Mouse (Mus musculus) neural tube, embryonic 11.5 days (tissue): ENCODE data around the gene Tecpr2. TPM values are rescaled to one million over a fixed set of nuclear protein-coding genes. Genes with fewer than 3 reads are reported as not detected.

ENCODE experiments used
- ATAC-seq: fragments of 200-750 bp; cut with Nextera tagmentation; 2 replicates; pipeline ENCODE4 v1.8.0; 2017; ENCODE audit warnings: moderate number of reproducible peaks, mild to moderate bottlenecking, moderate TSS enrichment, moderate library complexity; ENCODE audit not compliant: insufficient read depth, low FRiP score, low TSS enrichment
- DNase-seq: peaks from one replicate; pipeline ENCODE4 v3.0.0-alpha.2; 2015; ENCODE audit warnings: low spot score
- H3K27ac ChIP-seq: fragments of 300-500 bp; sonication (generic); 2 replicates; pipeline ENCODE4 v1.5.1; 2014; ENCODE audit warnings: low read depth, mild to moderate bottlenecking, low read length
- H3K27me3 ChIP-seq: fragments of 300-500 bp; sonication (generic); 2 replicates; pipeline ENCODE4 v1.6.1; 2014; ENCODE audit warnings: mild to moderate bottlenecking, low read length, mixed read lengths; ENCODE audit not compliant: control insufficient read depth, insufficient read depth
- H3K36me3 ChIP-seq: fragments of 300-500 bp; sonication (generic); 2 replicates; pipeline ENCODE4 v1.6.1; 2014; ENCODE audit warnings: mild to moderate bottlenecking, low read length, moderate library complexity, mixed read lengths; ENCODE audit not compliant: control insufficient read depth, insufficient read depth
- H3K4me1 ChIP-seq: fragments of 300-500 bp; sonication (generic); 2 replicates; pipeline ENCODE4 v1.6.1; 2014; ENCODE audit warnings: low read length, mixed read lengths; ENCODE audit not compliant: control insufficient read depth, insufficient read depth
- H3K4me2 ChIP-seq: fragments of 300-500 bp; sonication (generic); 2 replicates; pipeline ENCODE4 v1.6.1; 2014; ENCODE audit warnings: low read depth, mild to moderate bottlenecking, moderate library complexity
- H3K4me3 ChIP-seq: fragments of 300-500 bp; sonication (generic); 2 replicates; pipeline ENCODE4 v1.5.1; 2014; ENCODE audit warnings: low read depth, low read length
- H3K9ac ChIP-seq: fragments of 300-500 bp; sonication (generic); 2 replicates; pipeline ENCODE4 v1.6.1; 2014; ENCODE audit warnings: mild to moderate bottlenecking, low read length
- H3K9me3 ChIP-seq: fragments of 300-500 bp; sonication (generic); 2 replicates; pipeline ENCODE4 v1.6.1; 2016; ENCODE audit warnings: low read length; ENCODE audit not compliant: control insufficient read depth
- WGBS: fragments of 180-500 bp; shearing (Covaris S2); extraction: QIAGEN DNeasy Blood & Tissue Kit; methylation state at CpG from one replicate; pipeline ENCODE4 v1.1.7; 2014; 5-methylcytosine and 5-hydroxymethylcytosine counted together
- polyA plus RNA-seq: library from polyadenylated mRNA; unstranded; fragments of >200 nt; fragmentation: Nextera tagmentation; extraction: Ambion mirVana; gene quantifications from 2 replicates; pipeline ENCODE4 v1.2.1, GENCODE M21; 2014

Tecpr2 gene
- polyA plus RNA-seq, 1 experiment from 2014 or later, result 6.1 TPM

DNA sequence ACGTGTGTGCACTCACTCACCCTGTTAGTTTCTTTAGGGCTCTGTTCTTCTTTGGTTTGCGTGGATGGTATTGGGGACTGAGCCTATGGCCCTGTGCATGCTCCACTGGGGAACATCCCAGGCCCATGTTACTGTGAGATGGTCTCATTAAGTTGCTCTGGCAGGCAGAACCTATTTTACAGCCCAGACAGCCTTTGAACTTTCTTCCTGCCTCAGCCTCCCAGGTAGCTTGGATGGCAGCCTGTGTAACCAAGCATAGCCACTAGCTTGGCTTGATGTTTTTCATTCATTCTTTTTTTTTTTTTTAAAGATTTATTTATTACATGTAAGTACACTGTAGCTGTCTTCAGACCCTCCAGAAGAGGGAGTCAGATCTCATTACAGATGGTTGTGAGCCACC, 3.8 kb upstream of the Tecpr2 start:
- no peak for ATAC-seq
- Histone ChIP-seq H3K36me3 (no peaks in the 10 kb centered on the region; the same call in 1 of the 2 replicates), H3K9me3 (no peaks in the 10 kb centered on the region), H3K27me3 (no peaks in the 10 kb centered on the region), H3K4me2 (no peak overlapping the region), H3K9ac (no peak overlapping the region), H3K4me1 (peaks cover 11% of the 10 kb centered on the region), H3K4me3 (no peak overlapping the region), H3K27ac (no peak overlapping the region)
- 93% methylated on average over 2 of the region's 2 CpGs for WGBS
- DNase-seq, result no peak

DNA sequence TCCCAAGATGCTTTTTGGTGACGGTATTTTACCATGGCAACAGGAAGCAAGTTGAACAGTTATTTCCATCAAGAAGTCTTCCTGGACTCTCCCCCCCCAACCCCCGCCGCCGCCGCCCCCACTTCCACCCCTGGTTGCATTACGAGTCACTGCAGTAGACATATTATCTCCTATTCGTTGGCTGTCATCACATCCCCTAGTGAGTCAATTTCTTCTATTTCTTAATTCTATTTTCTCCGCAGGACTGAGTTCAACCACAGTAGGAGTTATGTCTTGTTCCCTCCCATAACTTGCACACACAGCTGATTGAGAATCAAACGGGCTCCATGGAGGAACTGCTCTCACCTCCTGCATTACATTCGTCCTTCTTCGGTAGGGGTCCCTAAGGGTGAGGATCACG, 958 bp upstream of the Tecpr2 start:
- Histone ChIP-seq H3K9me3 (no peaks in the 10 kb centered on the region), H3K4me2 (peak overlapping the region; percentile 90), H3K4me3 (peak overlapping the region; percentile 83), H3K27ac (no peak overlapping the region), H3K27me3 (no peaks in the 10 kb centered on the region), H3K36me3 (no peaks in the 10 kb centered on the region), H3K4me1 (peaks cover 11% of the 10 kb centered on the region), H3K9ac (peak overlapping the region; percentile 76)
- ATAC-seq (no peak), DNase-seq (no peak)
- WGBS, result 49% methylated on average over 12 of the region's 12 CpGs

DNA sequence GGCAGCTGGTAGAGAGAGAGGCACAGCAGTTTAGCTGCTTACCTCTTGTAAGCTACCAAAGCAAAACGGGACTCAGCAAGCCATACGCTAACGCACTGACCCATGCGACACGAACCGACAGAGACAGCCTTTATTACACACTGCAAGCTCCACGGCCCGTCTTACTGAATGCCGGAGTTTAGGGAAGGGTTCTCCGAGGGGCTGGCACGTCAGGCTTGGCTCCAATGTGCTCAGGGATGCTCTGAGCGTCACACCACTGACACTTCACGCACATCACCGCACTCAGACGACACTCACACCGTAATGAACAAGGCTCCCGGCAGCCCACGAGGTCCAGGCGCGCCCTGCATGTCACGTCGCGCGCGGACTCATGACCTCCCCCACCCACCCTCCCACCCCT, 458 bp upstream of the Tecpr2 start:
- DNase-seq (no peak), ATAC-seq (no peak; the same call in 1 of the 2 replicates)
- Histone ChIP-seq H3K9ac (peak overlapping the region; percentile 76), H3K27me3 (no peaks in the 10 kb centered on the region), H3K4me3 (peak overlapping the region; percentile 83), H3K9me3 (no peaks in the 10 kb centered on the region), H3K4me2 (peak overlapping the region; percentile 90), H3K36me3 (no peaks in the 10 kb centered on the region), H3K4me1 (peaks cover 11% of the 10 kb centered on the region), H3K27ac (no peak overlapping the region)
- WGBS, result under 1% methylated on average over 25 of the region's 25 CpGs

DNA sequence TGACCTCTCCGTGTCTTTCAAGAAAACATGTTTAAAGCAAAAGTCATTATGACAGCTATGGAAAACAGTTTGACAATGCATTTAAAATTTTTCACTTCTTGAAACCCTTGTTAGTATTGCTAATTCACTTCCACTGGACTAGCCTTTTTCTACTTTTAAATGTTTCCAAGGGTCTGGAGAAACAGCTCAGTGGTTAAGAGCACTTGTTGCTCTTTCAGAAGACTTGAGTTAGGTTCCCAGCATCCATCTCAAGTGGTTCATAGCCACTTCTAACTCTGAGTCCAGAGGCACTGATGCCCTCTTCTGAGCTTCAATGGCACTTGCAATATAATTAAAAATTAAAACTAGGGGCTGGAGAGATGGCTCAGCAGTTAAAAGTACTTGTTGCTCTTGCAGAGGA, 2.8 kb downstream of the Tecpr2 start:
- H3K27me3 ChIP-seq, result no peaks in the 10 kb centered on the region
- H3K4me3 ChIP-seq, result no peak overlapping the region
- no peak for ATAC-seq
- 92% methylated on average over 1 of the region's 1 CpGs for WGBS
- no peak overlapping the region for H3K9ac ChIP-seq
- H3K36me3 ChIP-seq, result no peaks in the 10 kb centered on the region
- H3K27ac ChIP-seq, result no peak overlapping the region
- peaks cover 11% of the 10 kb centered on the region for H3K4me1 ChIP-seq
- H3K4me2 ChIP-seq, result no peak overlapping the region
- no peaks in the 10 kb centered on the region for H3K9me3 ChIP-seq
- DNase-seq, result no peak

DNA sequence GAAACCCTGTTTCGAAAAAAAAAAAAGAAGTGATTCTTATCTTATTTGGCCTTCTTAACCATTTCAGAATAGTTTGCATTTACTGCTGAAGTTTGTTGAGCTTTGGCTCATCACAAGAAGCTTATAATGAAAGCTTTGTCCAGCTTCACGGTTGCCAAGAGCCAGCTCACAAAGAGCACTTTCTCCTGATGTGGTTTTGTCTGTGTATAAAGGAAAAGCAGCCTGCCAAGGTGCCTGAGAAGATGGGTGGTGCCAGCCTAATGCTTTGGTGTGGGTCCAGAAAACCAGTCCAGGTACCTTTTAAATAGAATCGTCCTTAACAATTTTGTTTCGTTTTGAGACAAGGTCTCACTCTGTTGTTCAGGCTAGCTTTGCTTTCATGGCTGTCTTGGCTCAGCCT, 13.0 kb downstream of the Tecpr2 start:
- ATAC-seq (no peak), DNase-seq (no peak)
- Histone ChIP-seq H3K36me3 (no peaks in the 10 kb centered on the region), H3K27me3 (no peaks in the 10 kb centered on the region), H3K9me3 (no peaks in the 10 kb centered on the region), H3K4me3 (no peak overlapping the region), H3K9ac (no peak overlapping the region), H3K4me1 (no peaks in the 10 kb centered on the region), H3K27ac (no peak overlapping the region), H3K4me2 (no peak overlapping the region)
- WGBS, result 84% methylated on average over 4 of the region's 4 CpGs

DNA sequence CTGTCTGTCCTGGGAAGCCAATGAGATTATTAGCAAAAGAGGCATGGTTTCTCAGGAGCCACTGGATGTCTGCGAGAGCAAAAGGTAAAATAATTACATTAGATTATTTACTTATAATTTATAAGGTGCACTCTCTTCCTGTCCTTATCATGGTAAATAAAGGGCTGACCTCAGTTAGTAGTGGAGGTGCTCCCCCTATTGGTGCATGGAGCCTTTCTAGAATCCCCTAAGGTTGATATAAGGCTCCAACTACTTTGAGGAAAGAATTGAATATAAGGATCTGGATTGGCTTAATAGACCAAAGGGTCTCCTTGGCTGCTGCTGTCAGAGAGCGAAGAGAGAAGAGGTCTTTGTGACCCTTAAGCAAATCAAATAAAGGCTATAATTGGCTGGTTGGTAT, 14.5 kb downstream of the Tecpr2 start:
- no peak for DNase-seq
- no peak for ATAC-seq
- H3K27ac ChIP-seq, result no peak overlapping the region
- no peak overlapping the region for H3K4me2 ChIP-seq
- H3K4me1 ChIP-seq, result no peaks in the 10 kb centered on the region
- WGBS, result 91% methylated on average over 2 of the region's 2 CpGs
- no peak overlapping the region for H3K4me3 ChIP-seq
- H3K9me3 ChIP-seq, result no peaks in the 10 kb centered on the region
- H3K9ac ChIP-seq, result no peak overlapping the region
- H3K36me3 ChIP-seq, result no peaks in the 10 kb centered on the region
- H3K27me3 ChIP-seq, result no peaks in the 10 kb centered on the region

DNA sequence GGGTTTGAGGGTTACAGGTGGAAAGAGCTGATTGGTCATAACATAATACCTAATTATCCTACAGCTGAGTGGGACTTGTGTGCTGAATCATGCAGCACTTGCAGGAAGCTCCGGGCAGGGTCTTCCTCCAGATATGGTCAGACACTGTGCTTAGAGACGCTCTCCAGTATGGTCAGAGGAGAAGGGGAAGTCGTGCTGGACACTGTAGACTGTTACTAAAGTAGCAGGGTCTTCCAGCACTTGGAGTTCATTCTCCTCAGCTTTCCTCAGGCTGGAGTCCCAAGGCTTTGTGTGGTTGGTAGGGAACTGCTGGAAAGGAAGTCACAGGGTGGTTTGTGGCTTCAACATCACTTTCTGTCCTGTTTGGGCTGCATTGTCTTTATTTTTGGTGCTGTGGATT, 18.8 kb downstream of the Tecpr2 start:
- H3K4me1 ChIP-seq, result no peaks in the 10 kb centered on the region
- no peak overlapping the region for H3K4me3 ChIP-seq
- H3K4me2 ChIP-seq, result no peak overlapping the region
- WGBS, result 85% methylated on average over 3 of the region's 3 CpGs
- H3K36me3 ChIP-seq, result no peaks in the 10 kb centered on the region
- H3K27me3 ChIP-seq, result no peaks in the 10 kb centered on the region
- no peak for DNase-seq
- no peak for ATAC-seq
- no peak overlapping the region for H3K27ac ChIP-seq
- no peak overlapping the region for H3K9ac ChIP-seq
- no peaks in the 10 kb centered on the region for H3K9me3 ChIP-seq

DNA sequence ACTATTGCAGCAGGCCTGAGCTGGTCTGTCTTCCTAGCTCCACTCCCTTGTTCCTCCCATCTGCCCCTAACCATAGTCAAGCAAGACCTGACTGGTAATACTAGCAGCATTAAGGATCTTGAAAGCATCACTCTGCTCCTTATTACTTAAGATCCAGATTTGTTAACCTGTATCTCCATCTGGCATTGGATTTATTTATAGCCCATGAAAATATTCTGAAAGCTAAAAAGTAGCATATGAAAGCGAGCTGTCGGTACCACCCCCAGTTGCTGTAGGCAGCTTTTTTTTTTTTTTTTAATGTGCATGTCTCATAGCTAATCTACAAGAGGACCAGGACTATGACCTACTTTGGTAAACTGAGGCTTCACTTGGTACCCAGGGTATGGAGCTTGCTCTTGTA, 20.9 kb downstream of the Tecpr2 start:
- ATAC-seq (no peak), DNase-seq (no peak)
- 96% methylated on average over 2 of the region's 2 CpGs for WGBS
- no peaks in the 10 kb centered on the region for H3K36me3 ChIP-seq
- H3K4me3 ChIP-seq, result no peak overlapping the region
- no peaks in the 10 kb centered on the region for H3K4me1 ChIP-seq
- H3K27me3 ChIP-seq, result no peaks in the 10 kb centered on the region
- no peak overlapping the region for H3K9ac ChIP-seq
- no peaks in the 10 kb centered on the region for H3K9me3 ChIP-seq
- no peak overlapping the region for H3K27ac ChIP-seq
- H3K4me2 ChIP-seq, result no peak overlapping the region

DNA sequence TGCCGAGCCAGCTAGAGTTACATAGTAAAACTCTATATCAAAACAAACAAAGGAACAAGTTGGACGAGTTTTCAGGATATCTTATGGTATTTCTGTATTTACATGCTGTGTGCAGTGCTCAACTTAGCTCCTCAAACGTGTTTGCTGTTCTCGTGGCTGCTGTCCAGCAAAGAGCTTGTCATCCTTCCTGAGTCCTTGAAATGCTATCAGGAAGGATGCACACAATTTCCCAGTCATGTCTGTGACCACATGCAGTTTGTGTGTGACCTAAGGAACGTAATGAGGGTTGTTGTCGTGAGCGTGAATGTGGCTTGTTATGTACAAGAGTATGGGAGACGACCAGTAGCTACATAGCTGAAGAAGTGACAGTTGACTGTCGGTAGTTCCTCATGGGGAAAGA, 26.7 kb downstream of the Tecpr2 start:
- no peak overlapping the region for H3K27ac ChIP-seq
- H3K4me2 ChIP-seq, result no peak overlapping the region
- no peaks in the 10 kb centered on the region for H3K9me3 ChIP-seq
- no peaks in the 10 kb centered on the region for H3K4me1 ChIP-seq
- H3K36me3 ChIP-seq, result no peaks in the 10 kb centered on the region; the same call in 1 of the 2 replicates
- no peak overlapping the region for H3K9ac ChIP-seq
- H3K27me3 ChIP-seq, result no peaks in the 10 kb centered on the region
- DNase-seq, result no peak
- 88% methylated on average over 9 of the region's 9 CpGs for WGBS
- no peak for ATAC-seq
- no peak overlapping the region for H3K4me3 ChIP-seq
